Mouse (Mus musculus) embryonic facial prominence, embryonic 15.5 days (tissue): ENCODE results near the gene Syne3. TPM values are rescaled to one million over a fixed set of nuclear protein-coding genes. Genes with fewer than 3 reads are reported as not detected.

Source experiments
- ATAC-seq: fragments of 200-750 bp; cut with Nextera tagmentation; 2 replicates; pipeline ENCODE4 v1.8.0; 2017; ENCODE audit warnings: low read depth, moderate TSS enrichment; ENCODE audit not compliant: insufficient number of reproducible peaks, low FRiP score, low TSS enrichment
- H3K27ac ChIP-seq: fragments of 300-500 bp; sonication (generic); replicated peaks from 2 replicates; pipeline ENCODE4 v1.5.1; 2015; ENCODE audit warnings: mild to moderate bottlenecking, inconsistent platforms
- H3K27me3 ChIP-seq: fragments of 300-500 bp; sonication (generic); 2 replicates; pipeline ENCODE4 v1.6.1; 2015; ENCODE audit warnings: inconsistent platforms
- H3K36me3 ChIP-seq: fragments of 300-500 bp; sonication (generic); 2 replicates; pipeline ENCODE4 v1.6.1; 2015; ENCODE audit warnings: mild to moderate bottlenecking, inconsistent platforms
- H3K4me1 ChIP-seq: fragments of 300-500 bp; sonication (generic); 2 replicates; pipeline ENCODE4 v1.6.1; 2015; ENCODE audit warnings: inconsistent platforms
- H3K4me2 ChIP-seq: fragments of 300-500 bp; sonication (generic); replicated peaks from 2 replicates; pipeline ENCODE4 v1.6.1; 2015; ENCODE audit warnings: mild to moderate bottlenecking, inconsistent platforms
- H3K4me3 ChIP-seq: fragments of 300-500 bp; sonication (generic); replicated peaks from 2 replicates; pipeline ENCODE4 v1.5.1; 2015; ENCODE audit warnings: mild to moderate bottlenecking, inconsistent platforms
- H3K9ac ChIP-seq: fragments of 300-500 bp; sonication (generic); 2 replicates; pipeline ENCODE4 v1.6.1; 2015; ENCODE audit warnings: inconsistent platforms
- H3K9me3 ChIP-seq: fragments of 300-500 bp; sonication (generic); replicated peaks from 2 replicates; pipeline ENCODE4 v1.6.1; 2016; ENCODE audit warnings: inconsistent platforms
- WGBS: fragments of 180-500 bp; shearing (Covaris S2); methylation state at CpG from one replicate; pipeline ENCODE4 v1.1.7; 2015; 5-methylcytosine and 5-hydroxymethylcytosine counted together
- polyA plus RNA-seq: library from polyadenylated mRNA; unstranded; fragments of >200 nt; fragmentation: Nextera tagmentation; extraction: Ambion mirVana; gene quantifications from 2 replicates; pipeline ENCODE4 v1.2.1, GENCODE M21; 2015

The Syne3 gene
- polyA plus RNA-seq, 1 experiment from 2014 or later: 3.6 TPM

DNA sequence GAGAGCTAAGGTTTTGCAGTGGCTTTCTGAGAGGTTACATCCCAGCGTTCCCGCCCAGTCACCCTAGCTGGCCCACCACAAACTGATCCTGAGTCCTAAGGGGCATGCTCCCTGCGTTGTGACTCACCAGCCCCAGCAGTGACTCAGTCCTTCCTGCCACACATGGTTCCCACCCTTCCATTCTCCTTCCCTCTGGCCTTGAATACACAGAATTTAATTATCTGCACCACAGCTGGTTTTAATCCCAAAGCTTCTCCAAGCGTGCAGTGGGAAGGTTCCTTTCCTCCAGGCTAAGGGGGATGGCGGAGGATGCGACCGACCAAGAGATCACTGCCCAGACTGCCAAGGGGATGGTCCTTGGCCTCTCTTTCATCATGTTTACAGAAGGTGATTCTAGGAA lies 26.1 kb downstream of the Syne3 start:
- peak; percentile 64; the same call in 1 of the 2 replicates for ATAC-seq
- Histone ChIP-seq H3K27ac (peak overlapping the region; percentile 75), H3K9ac (no peak overlapping the region), H3K9me3 (no peaks in the 10 kb centered on the region), H3K4me2 (0 out of 2 replicates have a peak overlapping the region, but pooled peaks have one; percentile 10), H3K4me3 (no peak overlapping the region), H3K4me1 (peaks cover 40% of the 10 kb centered on the region), H3K27me3 (no peaks in the 10 kb centered on the region), H3K36me3 (no peaks in the 10 kb centered on the region)
- WGBS: 26% methylated on average over 7 of the region's 7 CpGs

DNA sequence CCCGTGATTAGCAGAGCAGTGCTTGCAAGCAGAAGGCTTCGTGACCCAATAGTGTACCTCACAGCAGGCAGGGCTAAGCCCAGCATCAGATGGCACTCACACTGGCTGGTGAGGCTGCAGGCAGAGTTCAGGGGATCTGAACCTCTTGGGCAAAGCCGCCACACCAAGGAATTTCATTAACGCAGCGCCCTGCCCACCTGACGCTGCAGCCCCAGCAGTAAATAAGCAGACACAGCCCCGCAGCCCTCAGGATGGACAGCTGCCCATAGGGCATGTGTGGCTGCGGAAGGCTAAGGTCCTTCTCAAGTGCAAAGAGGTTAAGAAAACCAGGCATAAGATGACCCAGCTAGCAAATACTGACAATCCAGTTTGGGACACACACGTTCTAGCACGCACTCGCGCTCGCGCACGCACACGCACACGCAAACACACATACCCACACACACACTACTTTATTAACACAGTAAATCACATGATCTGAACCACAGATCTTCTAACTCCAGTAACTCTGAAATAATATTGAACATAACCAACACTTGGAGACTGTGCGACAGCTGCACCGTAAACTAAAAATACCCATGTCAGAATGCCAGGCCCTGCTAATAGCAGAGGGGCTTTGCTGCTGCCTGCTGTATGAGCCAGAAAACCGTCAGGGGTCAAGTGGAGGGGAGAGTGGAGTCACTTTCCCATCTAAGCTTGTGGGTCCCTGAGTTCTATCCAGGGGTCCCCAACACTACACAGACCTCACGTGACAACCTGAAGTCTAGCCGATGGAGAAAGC lies 30.5 kb downstream of the Syne3 start:
- H3K4me1 ChIP-seq: peaks cover 42% of the 10 kb centered on the region
- 58% methylated on average over 22 of the region's 22 CpGs for WGBS
- no peaks in the 10 kb centered on the region for H3K27me3 ChIP-seq
- H3K4me2 ChIP-seq: peak overlapping the region; percentile 24; the same call in 1 of the 2 replicates
- H3K4me3 ChIP-seq: no peak overlapping the region
- 0 out of 2 replicates have a peak, but pooled peaks have one; percentile 4 for ATAC-seq
- H3K9ac ChIP-seq: no peak overlapping the region
- no peaks in the 10 kb centered on the region for H3K9me3 ChIP-seq
- H3K36me3 ChIP-seq: no peaks in the 10 kb centered on the region
- peak overlapping the region; percentile 90 for H3K27ac ChIP-seq

DNA sequence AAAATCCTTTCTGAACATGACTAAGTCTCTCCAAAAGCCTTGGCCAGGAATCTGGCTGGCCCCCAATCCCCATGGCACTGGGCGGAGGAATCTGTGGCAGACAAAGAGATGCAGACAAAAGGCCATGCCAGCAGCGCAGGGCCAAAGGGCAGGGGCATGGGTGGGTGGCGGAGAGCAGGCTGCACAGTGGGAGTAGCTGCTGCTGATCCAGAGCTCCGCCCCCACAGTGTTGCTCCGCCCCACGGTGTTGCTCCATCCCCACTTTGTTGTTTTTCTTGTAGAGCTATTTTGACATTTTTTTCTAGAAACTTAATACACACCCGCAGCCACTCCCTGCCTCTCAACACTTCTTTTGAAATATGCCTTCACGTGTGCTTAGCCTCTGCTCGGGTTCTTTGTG lies 31.2 kb downstream of the Syne3 start:
- H3K4me2 ChIP-seq: peak overlapping the region; percentile 24; the same call in 1 of the 2 replicates
- no peak overlapping the region for H3K4me3 ChIP-seq
- no peak overlapping the region for H3K9ac ChIP-seq
- 16% methylated on average over 9 of the region's 9 CpGs for WGBS
- H3K27ac ChIP-seq: peak overlapping the region; percentile 90
- no peaks in the 10 kb centered on the region for H3K27me3 ChIP-seq
- ATAC-seq: peak; percentile 51; the same call in 1 of the 2 replicates
- no peaks in the 10 kb centered on the region for H3K36me3 ChIP-seq
- H3K9me3 ChIP-seq: no peaks in the 10 kb centered on the region
- H3K4me1 ChIP-seq: peaks cover 37% of the 10 kb centered on the region

DNA sequence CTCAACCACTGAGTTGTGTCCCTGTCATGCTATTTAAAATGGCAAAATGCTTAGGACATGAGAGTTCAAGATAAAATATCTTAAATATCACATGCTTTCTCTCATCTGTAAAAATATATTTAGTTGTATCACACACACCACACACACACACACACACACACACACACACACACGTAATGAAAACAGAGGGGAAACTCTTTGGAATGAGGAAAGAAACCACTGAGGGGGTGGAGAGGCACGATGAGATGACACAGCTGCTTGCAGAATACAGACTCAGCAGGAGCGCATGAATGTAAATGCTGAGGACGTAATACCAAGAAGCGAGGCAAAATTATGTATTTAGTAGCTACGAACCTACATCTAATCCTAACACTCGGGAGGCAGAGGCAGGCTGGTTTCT lies 32.7 kb downstream of the Syne3 start:
- H3K9ac ChIP-seq: no peak overlapping the region
- H3K4me3 ChIP-seq: no peak overlapping the region
- 64% methylated on average over 7 of the region's 7 CpGs for WGBS
- no peaks in the 10 kb centered on the region for H3K27me3 ChIP-seq
- H3K9me3 ChIP-seq: no peaks in the 10 kb centered on the region
- no peaks in the 10 kb centered on the region for H3K36me3 ChIP-seq
- H3K27ac ChIP-seq: peak overlapping the region; percentile 67
- no peak overlapping the region for H3K4me2 ChIP-seq
- H3K4me1 ChIP-seq: peaks cover 28% of the 10 kb centered on the region
- ATAC-seq: no peak

DNA sequence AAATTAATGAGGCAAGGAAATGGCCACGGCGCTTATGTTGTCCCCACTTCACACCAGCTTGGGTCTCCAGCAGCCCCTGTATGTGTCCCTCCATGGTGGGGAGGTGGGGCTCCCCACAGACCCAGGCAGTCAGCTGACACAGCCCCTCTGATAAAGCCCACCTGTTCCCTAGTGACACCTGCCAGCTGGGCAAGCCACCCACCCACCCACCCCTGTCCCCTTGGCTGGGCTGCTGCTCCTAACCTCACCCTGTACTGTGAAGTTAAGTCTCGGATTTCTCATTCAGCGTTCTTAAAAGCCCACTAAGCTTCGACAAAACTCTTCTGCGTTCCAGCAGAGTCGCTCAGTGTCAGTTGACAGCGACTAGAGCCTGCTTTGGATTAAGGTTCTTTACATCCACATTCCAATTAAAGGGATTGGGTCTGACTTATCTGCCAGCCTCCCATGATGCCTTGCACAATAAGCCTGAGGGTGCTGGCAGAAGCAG lies 33.2 kb downstream of the Syne3 start:
- Histone ChIP-seq H3K4me1 (peaks cover 28% of the 10 kb centered on the region), H3K4me2 (no peak overlapping the region), H3K27ac (peak overlapping the region; percentile 67), H3K9ac (no peak overlapping the region), H3K4me3 (no peak overlapping the region), H3K9me3 (no peaks in the 10 kb centered on the region), H3K36me3 (no peaks in the 10 kb centered on the region), H3K27me3 (no peaks in the 10 kb centered on the region)
- 30% methylated on average over 8 of the region's 8 CpGs for WGBS
- peak; percentile 36; the same call in 1 of the 2 replicates for ATAC-seq

DNA sequence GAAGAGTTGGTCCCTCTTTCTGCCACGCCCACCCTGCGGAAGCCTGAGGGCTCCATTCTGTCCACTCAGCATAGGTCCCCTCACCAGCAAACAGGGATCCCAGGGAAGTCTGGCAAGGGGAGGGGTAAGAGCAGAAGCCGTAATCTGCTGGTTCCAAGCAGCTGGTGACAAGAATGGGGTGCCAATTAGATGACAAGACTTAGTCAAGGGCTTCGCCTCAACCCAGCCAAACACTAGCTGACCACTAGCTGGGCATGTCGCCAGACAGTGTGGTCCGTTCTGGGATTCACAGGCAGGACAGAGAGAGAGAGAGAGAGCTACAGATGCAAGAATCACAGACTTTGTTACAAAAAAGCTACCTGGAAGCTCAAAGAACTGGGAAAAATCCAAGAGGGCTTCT lies 36.7 kb downstream of the Syne3 start:
- no peak overlapping the region for H3K9ac ChIP-seq
- no peak overlapping the region for H3K27ac ChIP-seq
- peaks cover 12% of the 10 kb centered on the region for H3K4me1 ChIP-seq
- no peaks in the 10 kb centered on the region for H3K36me3 ChIP-seq
- no peak overlapping the region for H3K4me3 ChIP-seq
- no peak overlapping the region for H3K4me2 ChIP-seq
- no peaks in the 10 kb centered on the region for H3K9me3 ChIP-seq
- WGBS: 76% methylated on average over 6 of the region's 6 CpGs
- no peak for ATAC-seq
- H3K27me3 ChIP-seq: no peaks in the 10 kb centered on the region

DNA sequence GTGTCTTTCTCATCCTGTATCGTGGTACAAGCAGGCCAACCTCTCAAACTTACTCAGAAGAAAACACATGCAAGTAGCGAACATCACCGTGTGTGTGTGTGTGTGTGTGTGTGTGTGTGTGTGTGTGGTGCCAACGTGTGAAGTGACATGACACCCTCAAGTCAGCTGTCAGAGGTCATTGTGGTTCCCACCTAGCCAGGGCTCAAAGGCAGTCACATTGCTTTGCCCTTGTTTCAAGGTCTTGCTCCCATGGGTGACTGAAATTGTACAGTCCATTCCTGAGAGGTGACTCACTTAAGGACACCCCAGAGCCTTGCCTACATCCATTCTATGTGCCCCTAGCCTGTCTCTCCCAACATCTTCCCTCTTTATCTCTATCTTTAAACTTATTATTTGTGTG lies 40.0 kb downstream of the Syne3 start:
- no peak for ATAC-seq
- Histone ChIP-seq H3K4me2 (no peak overlapping the region), H3K4me1 (peaks cover 8% of the 10 kb centered on the region; the same call in 1 of the 2 replicates), H3K27me3 (no peaks in the 10 kb centered on the region), H3K9ac (no peak overlapping the region), H3K36me3 (no peaks in the 10 kb centered on the region), H3K9me3 (no peaks in the 10 kb centered on the region), H3K27ac (no peak overlapping the region), H3K4me3 (no peak overlapping the region)
- 80% methylated on average over 4 of the region's 4 CpGs for WGBS

DNA sequence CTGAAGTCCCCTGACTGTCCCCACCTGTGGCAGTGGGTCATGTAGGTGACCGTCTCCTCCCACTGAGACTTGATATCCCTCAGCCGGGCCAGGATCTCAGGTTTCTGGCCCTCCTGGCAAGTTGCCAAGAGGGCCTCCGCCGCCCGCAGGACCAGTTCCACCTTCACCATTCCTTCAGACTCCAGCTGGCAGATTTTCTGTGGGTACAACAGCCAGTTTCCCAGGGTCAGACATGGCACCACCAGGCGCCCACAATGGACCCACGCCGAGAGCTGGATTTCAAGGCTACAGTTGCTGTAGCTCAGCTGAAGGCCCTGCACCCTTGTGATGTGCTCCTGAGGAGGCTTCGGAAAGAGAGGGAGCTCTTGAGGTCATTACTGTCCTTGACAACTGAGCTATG lies 40.4 kb downstream of the Syne3 start:
- no peaks in the 10 kb centered on the region for H3K9me3 ChIP-seq
- no peak for ATAC-seq

DNA sequence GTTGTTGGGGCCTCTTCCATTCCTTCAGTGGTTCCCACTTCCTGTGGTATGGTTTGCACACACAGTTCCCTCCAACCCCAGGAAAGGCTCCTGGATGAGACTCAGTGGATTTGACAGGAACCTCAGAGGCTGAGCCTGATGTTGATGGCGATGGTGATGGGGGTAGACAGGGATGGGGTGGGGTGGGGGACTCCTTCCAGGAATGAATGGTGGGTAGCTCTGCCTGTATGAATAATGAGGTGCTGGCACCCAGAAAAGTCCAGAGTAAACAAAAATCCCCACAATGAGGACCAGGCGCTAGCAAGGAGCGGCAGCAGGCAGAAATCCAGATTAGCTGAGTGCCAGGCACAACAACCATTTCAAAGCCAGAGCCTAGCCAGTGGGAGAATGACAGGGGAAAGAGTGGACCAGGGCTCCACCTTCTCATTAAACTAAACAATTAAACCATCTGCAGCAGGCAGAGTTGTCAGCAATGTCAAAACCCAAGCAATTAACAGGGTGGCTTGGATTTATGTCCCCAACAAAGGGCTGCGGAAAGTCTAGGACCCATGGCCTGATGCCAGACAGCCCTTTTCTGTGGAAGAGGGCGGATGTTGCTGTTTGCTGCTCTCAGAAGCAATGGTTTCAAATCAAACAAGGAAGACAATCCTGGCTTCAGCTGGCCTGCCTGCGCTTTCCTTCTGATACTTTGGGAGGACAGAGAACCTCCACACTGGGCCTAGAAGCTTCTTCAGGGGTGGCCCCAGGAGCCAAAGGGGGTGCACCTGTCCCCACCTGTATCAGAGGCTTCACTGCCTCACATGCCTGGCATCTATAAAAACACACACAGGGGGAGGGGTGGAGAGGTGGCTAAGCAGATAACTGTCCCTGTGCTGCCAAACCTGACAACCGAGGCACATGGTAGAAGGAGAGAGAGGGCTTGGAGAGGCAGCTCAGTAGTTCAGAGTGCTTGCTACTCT lies 44.4 kb downstream of the Syne3 start:
- 67% methylated on average over 7 of the region's 7 CpGs for WGBS

More for the DNA sequence above, 40.4 kb downstream of the Syne3 start:
- H3K4me3 ChIP-seq: no peak overlapping the region
- H3K4me1 ChIP-seq: peaks cover 9% of the 10 kb centered on the region; the same call in 1 of the 2 replicates
- H3K36me3 ChIP-seq: no peaks in the 10 kb centered on the region
- no peak overlapping the region for H3K4me2 ChIP-seq
- H3K9ac ChIP-seq: no peak overlapping the region
- WGBS: 63% methylated on average over 9 of the region's 9 CpGs
- no peaks in the 10 kb centered on the region for H3K27me3 ChIP-seq
- H3K27ac ChIP-seq: no peak overlapping the region

DNA sequence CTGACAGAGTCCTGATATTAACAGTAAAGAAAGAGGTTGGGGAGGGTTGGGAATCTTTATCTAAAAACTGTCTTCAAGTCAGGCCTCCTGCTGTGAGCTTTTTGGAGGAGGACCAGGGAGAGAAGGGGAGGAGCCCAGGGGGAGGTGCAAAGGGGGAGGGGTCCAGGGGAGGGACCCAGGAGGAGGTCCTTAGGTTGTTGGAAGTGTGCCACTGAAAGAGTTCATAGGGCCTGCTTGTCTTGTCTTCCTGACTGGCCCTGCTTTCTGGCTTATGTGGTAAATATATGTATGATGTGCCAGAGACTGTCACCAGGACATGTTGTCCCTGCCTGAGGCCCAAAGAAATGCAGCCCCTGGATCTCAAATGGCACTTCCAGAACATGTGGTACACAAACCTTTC lies 49.2 kb downstream of the Syne3 start:
- no peak for ATAC-seq
- no peak overlapping the region for H3K4me3 ChIP-seq
- no peak overlapping the region for H3K4me2 ChIP-seq
- H3K27me3 ChIP-seq: no peaks in the 10 kb centered on the region; the same call in 1 of the 2 replicates
- H3K27ac ChIP-seq: no peak overlapping the region
- H3K4me1 ChIP-seq: peaks cover 6% of the 10 kb centered on the region; the same call in 1 of the 2 replicates
- peaks cover 8% of the 10 kb centered on the region; the same call in 1 of the 2 replicates for H3K36me3 ChIP-seq
- no peak overlapping the region for H3K9ac ChIP-seq
- H3K9me3 ChIP-seq: no peaks in the 10 kb centered on the region

More for the DNA sequence above, 44.4 kb downstream of the Syne3 start:
- H3K27me3 ChIP-seq: no peaks in the 10 kb centered on the region
- H3K4me2 ChIP-seq: no peak overlapping the region
- peaks cover 9% of the 10 kb centered on the region; the same call in 1 of the 2 replicates for H3K4me1 ChIP-seq
- peak overlapping the region; percentile 58 for H3K27ac ChIP-seq
- no peaks in the 10 kb centered on the region for H3K9me3 ChIP-seq
- ATAC-seq: 0 out of 2 replicates have a peak, but pooled peaks have one; percentile 25
- no peak overlapping the region for H3K4me3 ChIP-seq
- H3K9ac ChIP-seq: no peak overlapping the region
- H3K36me3 ChIP-seq: peaks cover 8% of the 10 kb centered on the region; the same call in 1 of the 2 replicates

DNA sequence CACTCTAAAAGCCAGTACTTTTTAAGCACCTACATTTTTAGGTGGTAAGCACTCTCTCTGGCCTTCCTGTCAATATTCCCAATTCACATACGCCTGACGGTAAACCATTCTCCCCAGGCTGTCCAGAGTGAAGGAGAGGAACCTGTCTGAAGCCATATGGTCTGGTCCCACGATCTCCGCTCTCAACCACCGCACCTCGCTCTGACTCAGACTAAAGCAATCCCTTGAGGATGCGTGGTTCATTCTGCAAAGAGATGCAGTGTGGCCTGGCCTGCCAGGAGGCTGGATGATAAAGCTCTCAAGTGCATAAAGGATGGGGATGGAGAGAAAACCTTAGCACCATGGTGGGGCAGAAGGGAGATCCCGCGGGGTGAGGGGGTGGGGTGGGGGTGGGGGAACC lies 49.6 kb downstream of the Syne3 start:
- Histone ChIP-seq H3K27ac (no peak overlapping the region), H3K4me2 (no peak overlapping the region), H3K9ac (no peak overlapping the region), H3K4me3 (no peak overlapping the region), H3K27me3 (no peaks in the 10 kb centered on the region; the same call in 1 of the 2 replicates), H3K9me3 (no peaks in the 10 kb centered on the region), H3K36me3 (peaks cover 8% of the 10 kb centered on the region; the same call in 1 of the 2 replicates), H3K4me1 (peaks cover 4% of the 10 kb centered on the region; the same call in 1 of the 2 replicates)
- WGBS: 64% methylated on average over 9 of the region's 9 CpGs
- no peak for ATAC-seq
